Comparison of ENCODE assay signal across 24 mouse cellular contexts in genomic region chr10:24109434-24109833, GRCm38 (mm10). TPM values are rescaled to one million over a fixed set of nuclear protein-coding genes. Genes with fewer than 3 reads are reported as not detected.
"Had no signal": no experiment of that assay in that cellular context is flagged by ENCODE, and none has a peak within 500 bp of the region (broad histone marks: within the 10 kb centered on the region; RNA-seq: fewer than 3 reads in every experiment).

Gene Taar9, minus strand, starts transcription at chr10:24109534.

RNA-seq across cellular contexts. Expression of gene Taar9, which starts in this region (rescaled TPM):
- polyA plus RNA-seq: heart, adult 2 months; heart, embryonic 10.5 days; heart, embryonic 11.5 days; heart, embryonic 12.5 days; heart, embryonic 13.5 days; heart, embryonic 14.5 days; heart, embryonic 15.5 days; heart, embryonic 16.5 days; heart, postnatal 0 days; hindbrain, embryonic 10.5 days; hindbrain, embryonic 11.5 days; hindbrain, embryonic 12.5 days; hindbrain, embryonic 13.5 days; hindbrain, embryonic 14.5 days; hindbrain, embryonic 15.5 days; hindbrain, embryonic 16.5 days; hindbrain, postnatal 0 days; inflammation-experienced regulatory T-cells, adult 6 months; kidney, adult 2 months; kidney, embryonic 14.5 days; kidney, embryonic 15.5 days; kidney, embryonic 16.5 days; kidney, postnatal 0 days; large intestine, adult 2 months had no signal
